Mouse (Mus musculus) layer of hippocampus, adult 9-11 months (tissue): ENCODE measurements at regions not wholly inside any gene's neighbourhood (a gene's known extent, or its start where the extent isn't known, plus 50 kb on each side); places are given as distances from the start of the nearest gene placed in this dataset.
A peak's percentile ranks its signal among the peaks of the same experiment; 100 is the strongest.
"Not testable (repeated sequence)": the region's sequence is repeated elsewhere in the genome, so short reads cannot be mapped to it uniquely, and the experiment has no call there.

Experiments
- DNase-seq: peaks from one replicate; pipeline ENCODE4 v3.0.0; 2022

DNA sequence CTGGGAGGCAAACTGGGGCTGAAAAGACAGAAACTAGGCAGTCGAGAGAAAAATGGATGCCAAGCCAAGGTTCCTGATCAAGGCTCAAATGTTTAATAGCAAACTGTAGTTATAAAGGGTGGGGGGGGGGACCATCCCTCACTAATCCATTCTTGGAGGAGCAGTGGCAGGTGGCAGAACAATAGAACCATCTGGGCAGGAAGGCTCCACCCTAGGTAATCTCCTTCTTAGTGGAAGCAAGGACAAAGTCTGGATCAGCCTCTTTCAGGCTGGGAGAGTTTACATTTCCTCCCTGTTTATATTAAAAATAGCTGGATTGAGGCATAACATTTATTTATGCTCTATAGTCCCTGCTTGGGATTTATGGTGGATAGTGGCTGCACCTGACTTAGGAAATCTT lies 180.8 kb downstream of the Cdh9 start:
- no peak for DNase-seq

- not testable (repeated sequence) for DNase-seq
Observed at GRCm38 (mm10) chr15:16909941-16910340, 181.4 kb downstream of the Cdh9 start.

GRCm38 (mm10) chr15:16914966-16915569 lies 186.5 kb downstream of the Cdh9 start:
- DNase-seq: no peak

GRCm38 (mm10) chr15:16923246-16923645 lies 194.7 kb downstream of the Cdh9 start:
- DNase-seq: no peak

- no peak for DNase-seq
Observed at GRCm38 (mm10) chr15:16933137-16933677, 204.7 kb downstream of the Cdh9 start.

DNA sequence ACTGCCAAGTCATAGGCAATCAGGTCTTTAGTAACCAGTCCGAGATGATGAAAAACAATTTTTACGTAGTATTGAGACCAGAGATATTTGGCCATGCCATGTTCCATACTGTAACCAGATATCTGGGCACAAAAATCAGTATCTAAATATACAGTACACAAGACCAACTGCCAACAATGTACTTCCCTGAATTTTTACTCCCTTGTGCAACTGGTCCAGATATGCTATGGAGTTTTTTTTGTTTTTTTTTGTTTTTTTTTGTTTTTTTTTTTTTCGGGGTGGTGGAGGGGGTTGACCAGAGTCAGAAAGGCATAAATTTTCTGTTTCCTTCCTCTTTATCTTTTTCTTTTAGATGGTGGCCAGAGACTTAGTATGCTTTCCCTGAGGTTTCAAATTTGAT lies 205.9 kb downstream of the Cdh9 start:
- no peak for DNase-seq

DNA sequence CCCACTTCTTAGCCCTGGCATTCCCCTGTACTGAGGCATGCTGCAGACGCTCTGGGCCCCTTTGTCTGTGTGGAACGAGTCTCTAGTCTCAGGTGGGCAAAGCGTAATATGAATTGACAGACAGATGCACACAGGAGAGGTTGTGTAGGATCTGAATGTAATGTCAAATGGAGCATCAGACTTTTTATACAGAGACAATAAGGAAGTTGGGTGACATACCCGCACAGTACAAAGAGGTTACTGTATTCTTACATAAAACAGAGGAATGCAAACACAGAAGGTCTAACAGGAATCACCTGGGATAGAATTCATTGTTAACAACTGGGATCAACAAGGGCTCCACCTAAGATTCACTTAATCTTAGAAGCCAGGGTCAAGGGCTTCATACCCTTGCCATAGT lies 247.3 kb downstream of the Cdh9 start:
- DNase-seq: not testable (repeated sequence)

DNA sequence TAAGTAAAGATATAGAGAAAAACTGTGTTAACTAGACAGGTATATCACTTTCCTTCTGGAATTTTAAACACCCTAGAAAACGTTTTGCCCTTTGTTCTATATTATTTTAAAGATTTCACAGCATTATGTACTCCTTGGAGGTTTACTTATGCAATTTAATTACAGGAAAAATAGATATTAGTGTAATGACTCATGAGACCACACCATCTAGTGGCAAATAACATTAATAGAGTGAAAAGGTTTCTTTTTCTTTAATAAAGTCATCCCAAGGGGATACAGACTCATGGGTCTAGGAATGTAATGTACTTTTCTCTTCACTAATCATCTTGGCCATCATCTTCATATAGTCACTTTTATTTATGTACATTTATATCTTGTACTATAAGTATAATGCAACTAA lies 262.3 kb downstream of the Cdh9 start:
- no peak for DNase-seq

- no peak for DNase-seq
Observed at GRCm38 (mm10) chr15:16995667-16996066, 267.1 kb downstream of the Cdh9 start.

- DNase-seq: no peak
Observed at GRCm38 (mm10) chr15:17006139-17006538, 277.6 kb downstream of the Cdh9 start.

- DNase-seq: peak; percentile 38
Observed at GRCm38 (mm10) chr15:17007811-17008210, 279.3 kb downstream of the Cdh9 start.

GRCm38 (mm10) chr15:17048867-17049628 lies 320.5 kb downstream of the Cdh9 start:
- no peak for DNase-seq

DNA sequence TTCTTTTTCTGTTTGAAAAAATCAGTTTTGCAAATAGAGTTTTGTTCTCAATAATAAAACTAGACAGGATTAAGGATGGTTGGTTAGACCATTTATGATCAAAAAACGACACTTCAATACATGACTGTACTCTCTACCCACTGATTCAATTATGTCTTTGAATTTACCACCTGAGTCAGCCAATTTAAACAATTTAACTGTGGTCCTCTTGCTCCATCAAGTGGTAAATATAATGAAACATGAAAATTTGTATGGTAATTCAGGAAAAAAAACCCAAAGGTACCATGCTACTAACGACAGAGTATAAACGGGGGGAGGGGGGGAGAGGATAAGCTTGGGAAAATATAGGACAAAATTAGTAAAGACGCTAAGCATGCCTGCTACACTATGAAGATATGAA lies 341.2 kb downstream of the Cdh9 start:
- DNase-seq: no peak

DNA sequence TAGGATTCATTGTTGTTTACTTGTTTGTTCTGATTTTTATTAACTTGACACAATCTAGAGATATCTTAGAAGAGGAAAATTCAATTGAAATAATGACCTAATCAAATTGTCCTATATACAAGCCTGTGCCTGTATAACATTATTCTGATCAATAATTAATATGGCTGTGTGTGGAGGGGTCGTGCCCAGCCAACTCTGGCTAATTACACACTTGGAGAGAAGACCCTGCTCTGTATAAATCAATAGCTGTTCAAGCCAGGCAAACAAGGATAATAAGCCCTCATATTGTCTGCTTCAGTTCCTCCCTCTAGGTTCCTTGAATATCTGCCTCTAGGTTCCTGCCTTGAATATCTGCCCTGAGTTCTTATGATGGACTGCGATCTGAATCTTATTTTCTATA lies 355.5 kb downstream of the Cdh9 start:
- DNase-seq: no peak

- DNase-seq: no peak
Observed at GRCm38 (mm10) chr15:17088644-17089228, 360.2 kb downstream of the Cdh9 start.

GRCm38 (mm10) chr15:17098927-17099326 lies 370.4 kb downstream of the Cdh9 start:
- DNase-seq: peak; percentile 12

- DNase-seq: no peak
Observed at GRCm38 (mm10) chr15:17101182-17101581, 372.6 kb downstream of the Cdh9 start.

GRCm38 (mm10) chr15:17135721-17136120 lies 407.2 kb downstream of the Cdh9 start:
- no peak for DNase-seq

DNA sequence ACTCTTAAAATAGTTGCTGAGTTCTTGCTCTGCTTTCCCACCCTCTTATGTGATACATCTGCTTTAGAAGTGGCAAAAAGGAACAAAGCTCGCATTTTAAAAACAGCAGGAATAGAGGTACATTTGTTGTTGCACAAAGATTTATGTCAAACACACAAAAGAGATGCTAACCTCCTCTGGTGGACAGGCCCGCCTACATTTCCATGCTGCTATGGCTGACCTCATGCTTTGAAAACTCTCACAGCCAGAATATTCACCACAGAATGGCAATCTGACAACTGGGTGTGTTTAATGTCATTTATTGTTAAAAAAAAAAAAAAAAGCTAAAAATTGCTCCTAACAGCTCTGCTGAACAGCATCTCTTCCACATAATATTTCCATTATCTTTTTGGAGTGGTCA lies 451.6 kb downstream of the Cdh9 start:
- no peak for DNase-seq

DNA sequence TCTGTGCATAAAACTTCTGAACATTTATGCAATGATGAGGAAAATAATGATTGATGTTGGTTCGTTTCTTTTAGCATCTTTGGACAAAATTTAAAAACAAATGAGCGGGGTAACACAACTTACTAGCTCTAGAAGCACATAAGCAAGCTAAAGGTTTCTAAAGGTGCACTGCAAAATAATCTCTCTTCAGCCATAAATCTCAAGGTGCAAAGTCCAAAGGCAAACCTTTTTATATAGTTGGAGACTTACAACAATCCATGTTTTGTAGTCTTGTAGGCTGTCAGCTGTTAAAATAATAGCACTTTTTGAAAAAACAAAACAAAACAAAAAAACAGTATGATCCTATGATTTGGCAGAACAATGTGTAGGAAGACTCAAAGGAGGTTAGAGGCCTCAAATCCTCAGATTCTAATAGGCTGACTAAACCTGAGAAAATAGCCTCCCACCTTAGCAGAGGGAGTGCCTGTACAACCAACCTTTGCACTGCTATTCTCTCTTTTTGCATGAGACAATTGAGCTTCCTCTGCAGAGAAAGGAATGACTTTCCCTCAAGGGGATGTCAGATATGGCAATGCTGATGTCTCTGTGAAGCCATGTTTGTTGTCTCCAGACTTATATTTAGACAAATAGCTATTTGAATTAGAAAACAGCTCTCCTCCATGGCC lies 452.9 kb downstream of the Cdh9 start:
- no peak for DNase-seq

DNA sequence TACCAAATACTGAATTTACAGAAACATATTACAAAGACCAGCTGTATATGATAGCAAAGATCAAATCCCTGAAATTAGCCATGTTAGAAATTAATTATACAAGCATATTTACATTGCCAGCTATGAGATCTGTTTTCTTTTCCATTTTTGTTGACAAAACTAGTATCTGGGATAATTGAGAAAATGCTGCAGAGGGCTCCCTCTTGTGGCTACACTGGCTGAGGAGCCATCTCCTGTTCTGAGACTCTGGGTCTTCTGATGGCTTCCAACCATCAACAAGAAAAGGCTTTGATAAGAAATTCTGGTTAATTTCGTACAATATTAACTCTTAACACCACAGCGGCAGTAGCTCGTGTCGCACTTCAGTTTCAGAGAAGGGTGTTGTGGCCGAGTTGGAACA lies 466.9 kb downstream of the Cdh9 start:
- peak; percentile 1 for DNase-seq

DNA sequence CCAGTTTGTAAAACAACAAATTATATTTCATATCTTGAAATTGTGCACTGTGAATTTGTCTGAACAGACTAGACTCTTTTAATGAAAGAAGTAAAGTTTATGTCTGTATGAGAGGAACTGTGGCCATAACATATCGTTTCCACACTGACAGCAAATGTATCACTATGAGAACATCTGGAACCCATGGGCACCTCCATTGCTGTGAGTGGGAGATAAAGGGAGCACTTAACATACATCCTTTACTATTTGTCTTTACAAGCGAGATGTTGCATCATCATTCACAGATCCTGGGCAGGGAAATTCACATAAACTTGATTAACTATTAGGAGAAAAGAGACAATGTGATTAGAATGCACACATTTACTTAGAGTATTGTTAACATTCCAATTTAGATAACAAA lies 476.2 kb downstream of the Cdh9 start:
- no peak for DNase-seq

- DNase-seq: no peak
Observed at GRCm38 (mm10) chr15:17245096-17245495, 516.5 kb downstream of the Cdh9 start.

DNA sequence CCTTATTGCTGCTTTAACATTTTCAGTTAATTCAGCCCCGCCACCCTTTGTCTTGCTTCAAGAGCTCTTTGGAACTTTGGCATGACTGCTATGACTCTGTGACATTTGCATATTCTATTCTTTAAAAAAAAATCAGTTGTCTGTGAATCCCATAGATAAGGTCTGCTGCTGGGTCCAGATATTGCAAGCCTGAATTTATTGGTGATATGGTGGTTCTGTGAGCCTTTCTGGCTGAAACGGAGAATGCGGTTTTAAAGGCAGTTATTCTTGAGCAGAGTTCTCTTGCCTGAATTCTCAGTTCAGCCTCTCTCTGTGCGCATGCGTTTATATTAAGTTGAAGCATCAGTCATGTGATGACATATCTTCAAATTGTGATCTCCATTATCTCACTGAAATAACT lies 560.7 kb downstream of the Cdh9 start:
- DNase-seq: no peak
